Mouse (Mus musculus) fat pad, adult 2 months (tissue): ENCODE results near the gene Ndufa4l2.

Experiments
- DNase-seq: peaks from one replicate; pipeline ENCODE4 v3.0.0-alpha.2; 2011; ENCODE audit warnings: low read depth, low spot score; ENCODE audit errors: extremely low read depth

Ndufa4l2 gene

GRCm38 (mm10) chr10:127564301-127564700, 49.5 kb downstream of the Ndufa4l2 start:
- DNase-seq: no peak
